Mouse (Mus musculus) liver, postnatal 0 days (tissue): ENCODE data around the gene Nmnat2. TPM values are rescaled to one million over a fixed set of nuclear protein-coding genes. Genes with fewer than 3 reads are reported as not detected.

Source experiments
- ATAC-seq: fragments of 200-750 bp; cut with Nextera tagmentation; 2 replicates; pipeline ENCODE4 v1.8.0; 2017; ENCODE audit warnings: mild to moderate bottlenecking, moderate library complexity
- DNase-seq: peaks from one replicate; pipeline ENCODE4 v3.0.0-alpha.2; 2016
- H3K27ac ChIP-seq: fragments of 300-500 bp; sonication (generic); 2 replicates; pipeline ENCODE4 v1.5.1; 2014; ENCODE audit warnings: antibody characterized with exemption, moderate library complexity, mild to moderate bottlenecking, low read depth
- H3K27me3 ChIP-seq: fragments of 300-500 bp; sonication (generic); 2 replicates; pipeline ENCODE4 v1.6.1; 2014; ENCODE audit warnings: low read length, control low read depth, mixed read lengths; ENCODE audit not compliant: insufficient read depth
- H3K36me3 ChIP-seq: fragments of 300-500 bp; sonication (generic); replicated peaks from 2 replicates; pipeline ENCODE4 v1.6.1; 2014; ENCODE audit warnings: mild to moderate bottlenecking, control low read depth, low read length, moderate library complexity, mixed read lengths; ENCODE audit not compliant: insufficient read depth
- H3K4me1 ChIP-seq: fragments of 300-500 bp; sonication (generic); 2 replicates; pipeline ENCODE4 v1.6.1; 2014; ENCODE audit warnings: antibody characterized with exemption, mild to moderate bottlenecking, control low read depth; ENCODE audit not compliant: insufficient read depth
- H3K4me2 ChIP-seq: fragments of 300-500 bp; sonication (generic); 2 replicates; pipeline ENCODE4 v1.6.1; 2014; ENCODE audit warnings: low read depth, mild to moderate bottlenecking, low read length, moderate library complexity, mixed read lengths
- H3K4me3 ChIP-seq: fragments of 300-500 bp; sonication (generic); 2 replicates; pipeline ENCODE4 v1.5.1; 2014; ENCODE audit warnings: low read depth, low read length
- H3K9ac ChIP-seq: fragments of 300-500 bp; sonication (generic); replicated peaks from 2 replicates; pipeline ENCODE4 v1.6.1; 2014; ENCODE audit warnings: mild to moderate bottlenecking, moderate library complexity
- H3K9me3 ChIP-seq: fragments of 300-500 bp; sonication (generic); 2 replicates; pipeline ENCODE4 v1.6.1; 2016; ENCODE audit warnings: mild to moderate bottlenecking, control low read depth, low read length, mixed read lengths
- CTCF ChIP-seq: sonication (generic); IDR thresholded peaks from 2 replicates; pipeline ENCODE4 v1.5.1; 2016; ENCODE audit warnings: antibody characterized with exemption, low read depth
- EP300 ChIP-seq: IDR thresholded peaks from 2 replicates; pipeline ENCODE4 v1.6.1; 2016; ENCODE audit warnings: antibody characterized with exemption, low read depth, mild to moderate bottlenecking
- WGBS: fragments of 180-500 bp; shearing (Covaris S2); extraction: QIAGEN DNeasy Blood & Tissue Kit; methylation state at CpG from one replicate; pipeline ENCODE4 v1.1.7; 2014; ENCODE audit not compliant: insufficient replicate concordance; 5-methylcytosine and 5-hydroxymethylcytosine counted together
- polyA plus RNA-seq: library from polyadenylated mRNA; unstranded; fragments of >200 nt; fragmentation: Nextera tagmentation; extraction: Ambion mirVana; gene quantifications from 2 replicates; pipeline ENCODE4 v1.2.1, GENCODE M21; 2015

The Nmnat2 gene
- polyA plus RNA-seq: 0.06 and 0.09 TPM in 2 replicates

GRCm38 (mm10) chr1:152954821-152955523 is at the start of gene Nmnat2:
Nmnat2 (plus strand) TSS chr1:152954993.
- Histone ChIP-seq H3K27ac (no peak within 1 kb of the TSS), H3K9me3 (no peaks in the 10 kb centered on the region), H3K4me3 (peak within 1 kb of the TSS; percentile 15; the same call in 1 of the 2 replicates), H3K36me3 (no peaks in the 10 kb centered on the region), H3K9ac (no peak within 1 kb of the TSS), H3K4me1 (peaks cover 4% of the 10 kb centered on the region; the same call in 1 of the 2 replicates), H3K27me3 (peaks cover 37% of the 10 kb centered on the region), H3K4me2 (no peak within 1 kb of the TSS; the same call in 1 of the 2 replicates)
- under 1% methylated on average over 42 of the region's 42 CpGs for WGBS
- TF ChIP-seq CTCF (no peak), EP300 (no peak)
- DNase-seq (no peak), ATAC-seq (no peak)

- TF ChIP-seq CTCF: no peak
- TF ChIP-seq EP300: no peak
- WGBS: 71% methylated on average over 6 of the region's 6 CpGs
- Histone ChIP-seq H3K4me2 (no peak overlapping the region), H3K4me3 (no peak overlapping the region), H3K27ac (no peak overlapping the region), H3K36me3 (no peaks in the 10 kb centered on the region), H3K4me1 (peaks cover 3% of the 10 kb centered on the region; the same call in 1 of the 2 replicates), H3K9ac (no peak overlapping the region), H3K9me3 (no peaks in the 10 kb centered on the region), H3K27me3 (no peaks in the 10 kb centered on the region)
- ATAC-seq (no peak), DNase-seq (no peak)
Measured at GRCm38 (mm10) chr1:152913483-152914460, 41.0 kb upstream of the Nmnat2 start.

GRCm38 (mm10) chr1:152915766-152916165 is 39.0 kb upstream of the Nmnat2 start:
- no peak for TF ChIP-seq EP300
- TF ChIP-seq CTCF: no peak
- Histone ChIP-seq H3K27me3 (no peaks in the 10 kb centered on the region), H3K9me3 (no peaks in the 10 kb centered on the region), H3K4me2 (no peak overlapping the region), H3K27ac (no peak overlapping the region), H3K4me1 (peaks cover 3% of the 10 kb centered on the region; the same call in 1 of the 2 replicates), H3K9ac (no peak overlapping the region), H3K4me3 (no peak overlapping the region), H3K36me3 (no peaks in the 10 kb centered on the region)
- no peak for DNase-seq
- ATAC-seq: no peak
- 58% methylated on average over 5 of the region's 5 CpGs for WGBS

DNA sequence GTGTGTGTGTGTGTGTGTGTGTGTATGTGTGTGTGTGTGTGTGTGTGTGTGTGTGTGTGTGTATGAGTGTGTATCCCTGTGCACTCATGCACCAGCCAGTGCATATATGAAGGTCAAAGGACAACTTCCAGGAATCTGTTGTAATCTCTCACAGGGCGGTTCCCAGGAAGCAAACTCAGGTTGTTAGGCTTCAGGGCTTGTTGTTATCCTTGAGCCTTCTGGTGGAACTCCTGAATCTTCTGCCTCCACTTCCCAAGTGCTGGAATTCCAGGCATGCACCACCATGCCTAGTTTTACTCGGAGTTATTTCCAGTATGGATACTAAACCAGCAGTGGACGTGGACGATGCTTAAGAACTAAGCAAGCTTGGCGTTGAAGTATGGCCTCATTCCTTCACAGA is 37.9 kb upstream of the Nmnat2 start:
- no peak for DNase-seq
- no peak overlapping the region for H3K4me2 ChIP-seq
- ATAC-seq: no peak
- H3K27me3 ChIP-seq: no peaks in the 10 kb centered on the region
- H3K4me3 ChIP-seq: no peak overlapping the region
- H3K36me3 ChIP-seq: no peaks in the 10 kb centered on the region
- H3K9ac ChIP-seq: no peak overlapping the region
- no peak overlapping the region for H3K27ac ChIP-seq
- TF ChIP-seq CTCF (no peak), EP300 (no peak)
- 75% methylated on average over 5 of the region's 5 CpGs for WGBS
- peaks cover 3% of the 10 kb centered on the region; the same call in 1 of the 2 replicates for H3K4me1 ChIP-seq
- H3K9me3 ChIP-seq: no peaks in the 10 kb centered on the region

- TF ChIP-seq CTCF (no peak), EP300 (no peak)
- 60% methylated on average over 4 of the region's 4 CpGs for WGBS
- Histone ChIP-seq H3K36me3 (no peaks in the 10 kb centered on the region), H3K27ac (no peak overlapping the region), H3K4me1 (peaks cover 3% of the 10 kb centered on the region; the same call in 1 of the 2 replicates), H3K27me3 (no peaks in the 10 kb centered on the region), H3K9me3 (no peaks in the 10 kb centered on the region), H3K4me3 (no peak overlapping the region), H3K4me2 (no peak overlapping the region), H3K9ac (no peak overlapping the region)
- ATAC-seq: no peak
- DNase-seq: no peak
Measured at GRCm38 (mm10) chr1:152917626-152918025, 37.2 kb upstream of the Nmnat2 start.

DNA sequence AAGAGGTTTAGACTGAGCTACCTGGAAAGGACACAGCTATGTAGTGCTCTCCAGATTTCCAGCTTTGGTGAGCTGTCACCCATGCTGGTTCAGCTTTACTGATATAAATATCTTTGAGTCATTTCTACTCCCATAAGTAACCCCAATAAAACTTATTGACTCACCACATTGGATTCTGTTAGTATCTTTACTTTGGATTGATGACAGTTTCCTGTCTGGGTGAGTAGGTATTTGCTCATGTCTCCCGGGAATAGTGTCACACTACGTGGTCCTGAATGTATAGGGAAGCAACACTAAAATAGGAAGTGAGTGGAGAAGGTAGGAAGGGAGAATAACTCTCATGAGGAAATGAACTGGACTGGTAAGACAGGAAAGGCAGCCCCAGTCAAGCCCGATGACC is 33.0 kb upstream of the Nmnat2 start:
- 48% methylated on average over 3 of the region's 3 CpGs for WGBS
- no peaks in the 10 kb centered on the region for H3K36me3 ChIP-seq
- H3K9me3 ChIP-seq: no peaks in the 10 kb centered on the region
- ATAC-seq: no peak
- DNase-seq: no peak
- no peak overlapping the region for H3K4me2 ChIP-seq
- no peak overlapping the region for H3K27ac ChIP-seq
- no peak overlapping the region for H3K4me3 ChIP-seq
- no peak for TF ChIP-seq EP300
- no peak for TF ChIP-seq CTCF
- H3K27me3 ChIP-seq: no peaks in the 10 kb centered on the region
- H3K9ac ChIP-seq: no peak overlapping the region
- no peaks in the 10 kb centered on the region for H3K4me1 ChIP-seq
